Mouse (Mus musculus) ES-Bruce4 (cell line): ENCODE data around the gene Nagk. TPM values are rescaled to one million over a fixed set of nuclear protein-coding genes. Genes with fewer than 3 reads are reported as not detected.
"Not testable (repeated sequence)": the region's sequence is repeated elsewhere in the genome, so short reads cannot be mapped to it uniquely, and the experiment has no call there.

ENCODE experiments used
- H3K27ac ChIP-seq: 2 replicates; pipeline ENCODE4 v1.5.1; 2012; ENCODE audit warnings: low read length, inconsistent platforms; ENCODE audit not compliant: insufficient read depth
- H3K27me3 ChIP-seq: 2 replicates; pipeline ENCODE4 v1.6.1; 2012; ENCODE audit warnings: mild to moderate bottlenecking, low read length, inconsistent platforms; ENCODE audit not compliant: control insufficient read depth, poor library complexity, insufficient read depth, severe bottlenecking
- H3K36me3 ChIP-seq: 2 replicates; pipeline ENCODE4 v1.6.1; 2012; ENCODE audit warnings: inconsistent platforms, mild to moderate bottlenecking, low read length, moderate library complexity; ENCODE audit not compliant: control insufficient read depth, poor library complexity, insufficient read depth, severe bottlenecking
- H3K4me1 ChIP-seq: one replicate; pipeline ENCODE4 v1.8.1; 2011; ENCODE audit warnings: low read length; ENCODE audit not compliant: control insufficient read depth, insufficient read depth
- H3K4me3 ChIP-seq: 2 replicates; pipeline ENCODE4 v1.5.1; 2011; ENCODE audit warnings: low read depth, mild to moderate bottlenecking, low read length
- H3K9ac ChIP-seq: 2 replicates; pipeline ENCODE4 v1.6.1; 2012; ENCODE audit warnings: low read depth, mild to moderate bottlenecking, inconsistent platforms; ENCODE audit not compliant: poor library complexity, severe bottlenecking
- H3K9me3 ChIP-seq: replicated peaks from 2 replicates; pipeline ENCODE4 v1.6.1; 2012; ENCODE audit warnings: mild to moderate bottlenecking, low read length, inconsistent platforms; ENCODE audit not compliant: control insufficient read depth, poor library complexity, insufficient read depth, severe bottlenecking
- CTCF ChIP-seq: IDR thresholded peaks from one replicate; pipeline ENCODE4 v1.8.1; 2011; ENCODE audit warnings: low read depth, low read length
- EP300 ChIP-seq: IDR thresholded peaks from 2 replicates; pipeline ENCODE4 v1.6.1; 2011; ENCODE audit warnings: low read depth, low read length; ENCODE audit not compliant: insufficient read depth
- POLR2A ChIP-seq: IDR thresholded peaks from one replicate; pipeline ENCODE4 v1.8.1; 2011; ENCODE audit warnings: low read length; ENCODE audit not compliant: insufficient read depth
- polyA plus RNA-seq: library from polyadenylated mRNA; stranded (reverse); fragments of >200 nt; gene quantifications from 2 replicates; pipeline ENCODE4 v1.2.4, GENCODE M21; 2011; ENCODE audit warnings: low read depth; ENCODE audit not compliant: missing spikeins, insufficient read depth, insufficient read length

Gene Nagk
- polyA plus RNA-seq, 1 experiment, result 8.4 TPM

DNA sequence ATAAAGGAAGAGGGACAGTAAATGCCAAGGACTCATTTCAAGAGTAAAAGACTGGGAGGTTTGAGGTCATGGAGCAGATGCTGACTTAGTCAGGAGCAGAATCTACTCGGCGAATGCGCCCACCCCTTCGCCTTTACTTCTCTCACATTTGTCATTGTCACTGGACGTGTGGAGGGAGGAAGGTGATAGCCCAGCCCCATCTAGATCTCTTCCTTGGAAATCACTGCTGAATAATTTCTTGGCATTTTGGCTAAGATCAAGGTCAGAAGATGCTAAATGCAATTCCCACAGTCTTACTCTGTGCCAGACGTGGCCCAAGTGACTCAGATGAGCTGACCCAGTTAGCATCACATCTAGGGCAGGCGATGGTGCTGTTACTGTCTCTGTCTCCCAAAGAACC, 16.5 kb upstream of the Nagk start:
- H3K27ac ChIP-seq, result no peak overlapping the region
- H3K9me3 ChIP-seq, result no peaks in the 10 kb centered on the region
- no peaks in the 10 kb centered on the region for H3K36me3 ChIP-seq
- no peaks in the 10 kb centered on the region for H3K27me3 ChIP-seq
- no peak overlapping the region for H3K4me3 ChIP-seq
- no peak overlapping the region for H3K9ac ChIP-seq
- no peaks in the 10 kb centered on the region for H3K4me1 ChIP-seq
- TF ChIP-seq CTCF (no peak), EP300 (no peak)

DNA sequence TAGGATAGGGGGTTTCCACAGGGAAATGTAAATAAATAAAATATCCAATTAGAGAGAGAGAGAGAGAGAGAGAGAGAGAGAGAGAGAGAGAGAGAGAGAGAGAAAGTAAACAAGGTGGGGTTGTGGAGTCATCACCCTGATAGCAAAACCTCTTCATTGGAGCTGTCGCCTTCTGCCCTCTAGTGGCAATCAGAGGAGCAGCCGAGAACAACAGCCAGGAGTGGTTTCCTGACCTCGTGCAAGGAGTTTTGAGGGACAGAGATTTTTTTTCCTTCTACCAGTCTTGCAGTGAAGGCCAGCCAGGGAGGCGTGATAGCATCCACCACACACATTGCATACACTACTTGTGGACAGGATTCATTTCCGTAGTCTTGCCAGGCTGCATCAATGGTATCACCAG, 15.8 kb upstream of the Nagk start:
- H3K9ac ChIP-seq, result no peak overlapping the region
- H3K4me1 ChIP-seq, result no peaks in the 10 kb centered on the region
- H3K9me3 ChIP-seq, result no peaks in the 10 kb centered on the region
- H3K4me3 ChIP-seq, result no peak overlapping the region
- TF ChIP-seq EP300, result no peak
- peak; percentile 85 for TF ChIP-seq CTCF
- H3K27ac ChIP-seq, result no peak overlapping the region
- H3K36me3 ChIP-seq, result no peaks in the 10 kb centered on the region
- no peaks in the 10 kb centered on the region for H3K27me3 ChIP-seq

DNA sequence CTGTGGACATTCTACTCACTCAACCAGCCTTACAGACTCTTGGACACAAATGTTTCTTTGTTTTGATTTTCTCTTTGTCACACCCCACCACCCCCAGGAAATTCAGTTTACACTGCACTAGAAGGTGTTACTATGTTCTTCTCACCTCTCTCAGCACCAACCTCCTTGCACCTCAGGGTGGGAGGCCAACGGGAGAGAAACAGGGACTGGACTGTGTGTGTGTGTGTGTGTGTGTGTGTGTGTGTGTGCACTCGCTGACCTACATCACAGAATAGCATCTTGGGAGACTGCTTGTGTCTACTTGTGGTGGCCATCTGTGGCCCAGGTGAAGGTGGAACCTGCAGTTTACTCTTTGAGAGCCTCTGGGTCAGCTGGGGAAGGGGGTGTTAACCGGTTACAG, 8.4 kb upstream of the Nagk start:
- H3K27me3 ChIP-seq, result no peaks in the 10 kb centered on the region
- no peak overlapping the region for H3K9ac ChIP-seq
- TF ChIP-seq CTCF, result no peak
- TF ChIP-seq POLR2A, result no peak
- no peak for TF ChIP-seq EP300
- H3K36me3 ChIP-seq, result no peaks in the 10 kb centered on the region
- no peak overlapping the region for H3K27ac ChIP-seq
- H3K4me3 ChIP-seq, result no peak overlapping the region
- no peaks in the 10 kb centered on the region for H3K4me1 ChIP-seq
- H3K9me3 ChIP-seq, result no peaks in the 10 kb centered on the region

DNA sequence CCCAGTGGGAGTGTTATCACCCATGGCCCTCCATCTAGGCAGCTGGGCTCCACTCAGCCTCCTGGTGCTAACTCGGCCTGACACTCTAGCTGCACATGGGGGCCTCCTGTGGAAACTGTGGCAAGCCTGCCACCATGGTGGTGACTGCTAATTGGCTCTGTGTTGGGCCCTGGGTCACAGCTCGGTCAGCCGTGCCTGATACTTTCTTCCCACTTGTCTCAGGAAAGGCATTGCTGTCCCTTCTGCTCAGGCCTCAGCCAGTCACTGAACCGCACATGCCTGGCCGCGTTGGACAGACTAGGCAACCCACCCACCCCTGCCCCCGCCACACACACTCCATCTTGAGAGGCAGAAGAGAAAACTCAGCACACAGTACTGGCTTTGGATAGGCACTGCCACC, 6.2 kb upstream of the Nagk start:
- TF ChIP-seq EP300 (no peak), CTCF (no peak), POLR2A (no peak)
- no peaks in the 10 kb centered on the region for H3K4me1 ChIP-seq
- H3K9ac ChIP-seq, result no peak overlapping the region
- no peak overlapping the region for H3K27ac ChIP-seq
- H3K27me3 ChIP-seq, result no peaks in the 10 kb centered on the region
- no peak overlapping the region for H3K4me3 ChIP-seq
- H3K36me3 ChIP-seq, result no peaks in the 10 kb centered on the region
- no peaks in the 10 kb centered on the region for H3K9me3 ChIP-seq

- H3K9me3 ChIP-seq, H3K27me3 ChIP-seq, H3K9ac ChIP-seq, H3K27ac ChIP-seq, H3K36me3 ChIP-seq, H3K4me3 ChIP-seq, H3K4me1 ChIP-seq: not testable (repeated sequence)
Measured at GRCm38 (mm10) chr6:83790533-83790932, 4.2 kb upstream of the Nagk start.

DNA sequence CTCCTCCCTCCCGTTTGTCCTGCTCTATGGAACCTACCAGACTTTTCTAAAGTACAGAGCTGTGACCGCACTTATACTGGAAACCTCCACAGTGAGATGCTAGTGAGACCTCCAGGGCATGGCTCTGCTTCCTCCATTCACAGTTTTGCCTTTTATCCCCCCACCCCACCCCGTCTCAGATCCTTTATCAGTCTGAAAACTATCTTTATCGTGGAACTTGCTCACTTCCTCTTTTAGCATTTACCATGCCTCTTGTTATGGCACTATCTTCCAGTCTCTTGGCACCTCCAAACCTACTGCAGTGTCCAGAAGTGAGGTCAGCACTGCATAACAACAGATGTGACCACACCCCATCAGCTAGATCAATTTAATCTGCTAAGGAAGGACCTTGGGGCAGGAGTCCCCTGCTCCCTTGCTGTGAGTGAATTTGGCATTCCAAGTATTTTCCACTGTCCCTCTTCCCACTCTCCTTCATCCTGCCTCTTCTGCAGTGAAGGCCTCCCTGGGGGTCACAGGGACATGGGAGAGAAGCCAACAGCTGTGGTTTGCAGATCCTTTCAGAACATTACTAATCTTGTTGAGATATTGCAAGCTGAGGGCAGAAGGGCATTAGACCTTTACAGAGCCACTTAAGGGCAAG, 3.4 kb upstream of the Nagk start:
- TF ChIP-seq POLR2A (no peak), EP300 (no peak), CTCF (no peak)
- H3K27me3 ChIP-seq, result no peaks in the 10 kb centered on the region
- no peak overlapping the region for H3K27ac ChIP-seq
- H3K9ac ChIP-seq, result no peak overlapping the region
- H3K36me3 ChIP-seq, result no peaks in the 10 kb centered on the region
- H3K9me3 ChIP-seq, result no peaks in the 10 kb centered on the region
- no peaks in the 10 kb centered on the region for H3K4me1 ChIP-seq
- no peak overlapping the region for H3K4me3 ChIP-seq
